Mouse (Mus musculus) forebrain, embryonic 16.5 days (tissue): ENCODE measurements around the gene Kcnq2. TPM values are rescaled to one million over a fixed set of nuclear protein-coding genes. Genes with fewer than 3 reads are reported as not detected.

Experiments
- ATAC-seq: fragments of 200-750 bp; cut with Nextera tagmentation; 2 replicates; pipeline ENCODE4 v1.8.0; 2017; ENCODE audit warnings: mild to moderate bottlenecking, moderate library complexity
- H3K27ac ChIP-seq: fragments of 300-500 bp; sonication (generic); 2 replicates; pipeline ENCODE4 v1.5.1; 2014; ENCODE audit warnings: low read length, control low read depth
- H3K27me3 ChIP-seq: fragments of 300-500 bp; sonication (generic); replicated peaks from 2 replicates; pipeline ENCODE4 v1.6.1; 2014; ENCODE audit warnings: low read length; ENCODE audit not compliant: control insufficient read depth, insufficient read depth
- H3K36me3 ChIP-seq: fragments of 300-500 bp; sonication (generic); 2 replicates; pipeline ENCODE4 v1.6.1; 2014; ENCODE audit not compliant: control insufficient read depth, insufficient read depth
- H3K4me1 ChIP-seq: fragments of 300-500 bp; sonication (generic); replicated peaks from 2 replicates; pipeline ENCODE4 v1.6.1; 2014; ENCODE audit warnings: low read length; ENCODE audit not compliant: control insufficient read depth, insufficient read depth
- H3K4me2 ChIP-seq: fragments of 300-500 bp; sonication (generic); 2 replicates; pipeline ENCODE4 v1.6.1; 2014; ENCODE audit warnings: mild to moderate bottlenecking, low read length, control low read depth
- H3K4me3 ChIP-seq: fragments of 300-500 bp; sonication (generic); replicated peaks from 2 replicates; pipeline ENCODE4 v1.5.1; 2014; ENCODE audit warnings: mild to moderate bottlenecking, low read length, control low read depth
- H3K9ac ChIP-seq: fragments of 300-500 bp; sonication (generic); replicated peaks from 2 replicates; pipeline ENCODE4 v1.6.1; 2014; ENCODE audit warnings: low read depth, low read length, control low read depth
- H3K9me3 ChIP-seq: fragments of 300-500 bp; sonication (generic); 2 replicates; pipeline ENCODE4 v1.6.1; 2016; ENCODE audit warnings: low read length; ENCODE audit not compliant: control insufficient read depth
- WGBS: fragments of 180-500 bp; shearing (Covaris S2); extraction: QIAGEN DNeasy Blood & Tissue Kit; methylation state at CpG from one replicate; pipeline ENCODE4 v1.1.7; 2014; 5-methylcytosine and 5-hydroxymethylcytosine counted together
- polyA plus RNA-seq: library from polyadenylated mRNA; unstranded; fragments of >200 nt; fragmentation: Nextera tagmentation; extraction: Ambion mirVana; gene quantifications from 2 replicates; pipeline ENCODE4 v1.2.1, GENCODE M21; 2015

Kcnq2 gene
- polyA plus RNA-seq, 1 experiment from 2014 or later: 54.9 TPM

DNA sequence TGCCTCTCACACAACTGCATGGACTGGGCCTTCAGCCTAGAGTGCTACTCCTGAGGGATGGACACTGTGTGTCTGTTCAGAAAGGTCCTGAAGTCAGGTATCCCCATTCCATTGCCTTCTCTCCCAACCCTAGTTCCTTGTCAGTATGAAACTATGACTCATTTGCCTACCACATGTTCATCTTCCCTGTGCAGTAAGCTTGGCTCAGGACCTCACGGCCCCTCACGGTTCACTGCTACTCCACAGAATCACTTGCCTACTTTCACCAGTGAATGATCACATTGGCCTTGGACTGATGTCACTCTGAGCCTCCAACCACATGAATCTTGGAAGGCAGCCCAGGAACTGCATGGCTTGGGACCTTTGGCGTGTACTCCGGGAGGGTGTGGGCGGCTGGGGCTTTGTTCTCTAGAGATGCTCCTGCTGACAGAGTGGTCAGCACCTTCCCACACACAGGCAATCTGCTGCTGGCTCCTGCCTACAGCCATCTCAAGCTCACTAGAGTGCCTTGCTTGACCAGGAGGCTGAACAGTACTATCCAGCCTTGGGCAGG lies 4.6 kb upstream of the Kcnq2 start:
- Histone ChIP-seq H3K27ac (no peak overlapping the region), H3K4me3 (no peak overlapping the region), H3K9ac (no peak overlapping the region), H3K36me3 (no peaks in the 10 kb centered on the region), H3K9me3 (no peaks in the 10 kb centered on the region), H3K4me2 (no peak overlapping the region), H3K27me3 (peaks cover 21% of the 10 kb centered on the region), H3K4me1 (peaks cover 5% of the 10 kb centered on the region; the same call in 1 of the 2 replicates)
- 77% methylated on average over 5 of the region's 5 CpGs for WGBS
- no peak for ATAC-seq

DNA sequence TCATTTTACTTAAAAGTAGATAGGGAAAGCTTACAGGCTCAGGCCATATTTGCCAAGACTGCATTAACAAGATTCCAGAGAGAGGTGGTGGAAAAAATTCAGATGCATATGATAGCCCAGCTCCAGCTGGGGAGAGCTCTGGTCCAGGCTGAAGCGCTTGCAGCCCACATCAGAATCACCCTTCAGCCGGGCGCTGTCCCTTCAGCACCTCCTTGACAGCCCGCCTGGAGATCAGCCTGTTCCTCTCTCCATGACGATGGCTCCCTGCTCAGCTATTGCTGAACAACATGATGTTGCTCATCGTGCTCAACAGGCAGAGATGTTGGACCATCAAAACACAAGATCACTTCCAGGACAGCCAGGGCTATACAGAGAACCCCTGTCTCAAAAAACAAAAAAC lies 1.8 kb upstream of the Kcnq2 start:
- Histone ChIP-seq H3K4me2 (no peak overlapping the region), H3K36me3 (no peaks in the 10 kb centered on the region), H3K4me1 (peaks cover 16% of the 10 kb centered on the region), H3K27ac (no peak overlapping the region), H3K9ac (no peak overlapping the region), H3K27me3 (peaks cover 21% of the 10 kb centered on the region), H3K9me3 (no peaks in the 10 kb centered on the region), H3K4me3 (no peak overlapping the region)
- ATAC-seq: no peak
- WGBS: 5% methylated on average over 6 of the region's 6 CpGs

DNA sequence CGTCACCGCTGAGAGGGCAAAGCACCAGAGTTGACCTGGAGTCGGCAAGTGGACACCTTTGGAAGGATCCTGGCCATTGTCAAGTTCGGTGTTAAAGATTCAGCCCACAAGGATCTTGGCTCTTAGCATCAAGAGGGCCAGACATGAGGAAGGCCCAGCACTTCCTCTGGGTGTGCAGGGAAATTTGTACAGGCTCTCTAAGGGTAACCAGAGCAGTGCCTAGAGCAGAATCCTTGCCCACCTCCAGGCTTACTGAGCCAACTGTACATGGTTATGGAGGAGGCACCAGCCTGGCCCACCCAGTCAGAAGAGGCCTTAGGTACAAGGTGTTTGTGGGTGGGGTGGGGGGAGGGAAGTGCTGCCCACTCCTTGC lies 332 bp upstream of the Kcnq2 start:
- Histone ChIP-seq H3K9me3 (no peaks in the 10 kb centered on the region), H3K4me2 (peak overlapping the region; percentile 69), H3K27me3 (peaks cover 21% of the 10 kb centered on the region), H3K36me3 (no peaks in the 10 kb centered on the region), H3K27ac (peak overlapping the region; percentile 95), H3K4me3 (peak overlapping the region; percentile 79), H3K4me1 (peaks cover 23% of the 10 kb centered on the region), H3K9ac (peak overlapping the region; percentile 93)
- no peak; the same call in 1 of the 2 replicates for ATAC-seq
- WGBS: 5% methylated on average over 4 of the region's 4 CpGs

DNA sequence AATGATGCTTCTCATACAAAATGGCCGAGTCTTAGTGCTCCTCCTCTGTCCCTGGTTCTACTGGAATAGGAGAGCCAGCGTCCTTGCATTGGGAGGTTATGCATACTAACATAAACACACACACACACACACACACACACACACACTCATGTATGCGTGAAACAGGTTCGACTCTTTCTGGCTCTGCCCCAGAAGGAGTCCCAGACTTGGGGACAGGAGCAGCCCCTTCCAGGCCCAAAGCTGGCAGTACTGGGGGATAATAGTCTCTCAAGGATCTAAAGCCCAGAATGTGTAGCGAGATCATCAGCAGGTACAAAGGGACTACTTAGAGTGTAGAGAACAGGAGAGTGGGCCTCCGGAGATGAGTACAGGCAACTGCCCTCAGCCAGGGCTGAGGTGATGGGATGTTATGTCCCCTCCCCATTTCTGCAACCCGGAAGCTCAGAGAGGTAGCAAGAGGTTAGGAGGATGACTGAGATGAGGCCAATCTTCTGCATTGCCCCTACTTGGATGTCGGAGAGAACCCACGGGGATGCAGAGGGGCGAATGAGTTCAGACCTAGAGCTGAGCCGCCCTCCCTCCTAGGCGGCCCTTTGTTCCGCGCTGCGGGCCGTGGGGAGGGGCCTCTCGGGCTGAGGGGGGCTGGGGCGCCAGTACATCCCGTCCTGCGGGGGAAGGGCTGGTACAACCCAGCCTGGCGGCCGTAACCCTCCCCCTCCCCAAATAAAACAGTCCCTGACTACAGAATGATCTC lies 1.1 kb downstream of the Kcnq2 start:
- Histone ChIP-seq H3K27ac (peak overlapping the region; percentile 95), H3K9me3 (no peaks in the 10 kb centered on the region), H3K4me1 (peaks cover 33% of the 10 kb centered on the region), H3K9ac (peak overlapping the region; percentile 93), H3K4me2 (peak overlapping the region; percentile 69), H3K36me3 (no peaks in the 10 kb centered on the region), H3K27me3 (peaks cover 17% of the 10 kb centered on the region), H3K4me3 (peak overlapping the region; percentile 79)
- 6% methylated on average over 22 of the region's 22 CpGs for WGBS
- ATAC-seq: peak; percentile 92

DNA sequence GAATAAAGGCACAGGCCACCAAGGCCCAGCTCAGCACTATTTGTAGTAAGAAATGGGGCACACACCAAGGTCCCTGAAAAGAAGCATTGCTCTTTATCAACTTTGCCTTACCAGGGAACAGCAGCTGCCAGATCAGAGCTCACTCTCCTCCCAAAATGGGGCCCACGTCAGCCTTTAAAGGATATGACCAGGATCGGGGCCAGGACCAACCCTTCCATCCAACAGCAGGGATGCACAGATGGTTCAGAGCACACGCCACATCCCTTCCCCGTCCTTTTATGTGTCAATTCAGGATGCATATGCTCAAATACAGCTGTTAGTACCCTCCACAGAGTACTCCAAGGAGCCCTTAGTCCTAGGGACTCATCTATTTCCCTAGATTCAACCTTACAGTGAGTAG lies 4.9 kb downstream of the Kcnq2 start:
- H3K4me1 ChIP-seq: peaks cover 33% of the 10 kb centered on the region
- no peak overlapping the region for H3K4me3 ChIP-seq
- no peak overlapping the region for H3K9ac ChIP-seq
- no peaks in the 10 kb centered on the region for H3K36me3 ChIP-seq
- no peaks in the 10 kb centered on the region for H3K27me3 ChIP-seq
- H3K9me3 ChIP-seq: no peaks in the 10 kb centered on the region
- WGBS: 48% methylated on average over 4 of the region's 4 CpGs
- H3K27ac ChIP-seq: no peak overlapping the region
- no peak for ATAC-seq
- no peak overlapping the region for H3K4me2 ChIP-seq

DNA sequence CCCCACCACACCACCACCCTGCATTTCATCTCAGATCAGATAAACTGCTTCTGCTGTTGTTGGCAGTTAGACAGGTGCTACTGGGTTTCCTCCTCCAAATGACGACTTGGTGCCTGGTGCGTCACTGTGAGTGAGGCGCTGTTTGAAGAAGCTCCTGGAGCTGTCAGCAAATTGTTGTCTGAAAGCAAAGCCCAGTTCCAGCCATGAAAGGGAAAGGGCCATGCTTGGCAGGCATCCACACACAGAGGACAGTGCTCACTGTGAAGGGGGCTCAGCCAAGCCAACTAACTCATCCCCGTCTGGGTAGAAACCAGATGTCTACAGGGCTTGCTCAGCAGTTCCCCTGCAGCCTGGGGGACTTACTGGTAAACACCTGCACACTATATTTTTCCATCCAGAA lies 6.1 kb downstream of the Kcnq2 start:
- no peak for ATAC-seq
- H3K4me1 ChIP-seq: peaks cover 32% of the 10 kb centered on the region
- no peaks in the 10 kb centered on the region for H3K9me3 ChIP-seq
- no peak overlapping the region for H3K4me3 ChIP-seq
- H3K27ac ChIP-seq: no peak overlapping the region
- 62% methylated on average over 4 of the region's 4 CpGs for WGBS
- no peak overlapping the region for H3K4me2 ChIP-seq
- H3K9ac ChIP-seq: no peak overlapping the region
- H3K36me3 ChIP-seq: no peaks in the 10 kb centered on the region
- H3K27me3 ChIP-seq: no peaks in the 10 kb centered on the region

DNA sequence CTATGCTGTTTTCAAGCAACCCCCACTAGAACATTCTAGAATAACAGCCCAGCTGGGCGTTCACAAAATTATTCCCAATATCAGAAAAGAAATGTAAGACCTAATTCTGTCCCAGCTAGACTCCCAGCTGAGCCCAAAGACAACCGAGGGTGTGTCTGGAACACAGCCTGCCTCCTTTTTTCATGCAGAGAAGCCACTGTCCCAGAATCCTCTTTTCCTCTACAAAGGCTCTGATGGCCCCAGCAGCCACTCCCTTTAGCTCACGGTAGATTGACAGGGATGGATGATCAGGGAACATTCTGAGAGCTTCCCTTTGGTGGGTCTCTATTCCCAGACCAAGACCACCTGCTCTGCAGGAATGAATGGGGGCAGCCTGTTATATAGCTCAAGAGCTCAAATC lies 7.3 kb downstream of the Kcnq2 start:
- H3K27ac ChIP-seq: no peak overlapping the region
- H3K4me3 ChIP-seq: no peak overlapping the region
- no peaks in the 10 kb centered on the region for H3K9me3 ChIP-seq
- H3K4me2 ChIP-seq: no peak overlapping the region
- H3K9ac ChIP-seq: no peak overlapping the region
- ATAC-seq: no peak
- no peaks in the 10 kb centered on the region for H3K27me3 ChIP-seq
- whole genome bisulfite sequencing: 43% methylated on average over 3 of the region's 3 CpGs
- peaks cover 25% of the 10 kb centered on the region for H3K4me1 ChIP-seq
- H3K36me3 ChIP-seq: no peaks in the 10 kb centered on the region

DNA sequence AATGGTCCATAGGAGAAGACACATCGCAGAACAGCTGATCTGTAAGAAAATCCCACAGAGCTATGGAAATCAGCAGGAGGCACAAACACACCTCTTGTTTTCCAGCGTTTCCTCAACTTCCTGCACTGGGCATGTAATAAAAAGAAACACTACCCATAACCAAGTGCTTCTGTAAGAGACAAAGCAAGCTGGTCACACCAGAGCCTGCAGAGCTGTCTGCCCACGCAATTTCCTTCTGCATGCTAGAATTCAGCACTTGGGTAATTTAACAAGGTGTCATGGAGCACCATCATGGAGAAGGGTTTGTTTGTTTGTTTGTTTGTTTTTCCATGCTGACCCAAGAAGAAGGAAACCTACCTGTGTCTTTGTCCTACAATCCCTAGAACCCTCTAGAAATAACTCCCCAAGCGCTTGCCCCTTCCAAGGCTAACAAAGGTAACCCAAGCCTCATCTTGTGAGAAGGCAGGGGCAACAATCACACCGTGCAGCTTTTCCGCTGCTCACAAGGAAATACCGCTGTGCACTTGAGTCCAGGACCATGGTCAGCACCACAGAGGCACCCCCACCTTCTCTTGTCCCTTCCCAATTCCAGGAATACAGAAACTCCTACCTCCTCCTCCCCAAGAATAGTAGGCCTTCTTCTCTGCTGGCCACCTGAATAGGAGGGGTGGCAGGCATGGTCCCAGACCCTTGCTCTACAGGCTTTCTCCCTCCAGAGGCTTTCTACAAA lies 9.2 kb downstream of the Kcnq2 start:
- no peak overlapping the region for H3K9ac ChIP-seq
- H3K9me3 ChIP-seq: no peaks in the 10 kb centered on the region
- no peaks in the 10 kb centered on the region for H3K36me3 ChIP-seq
- H3K4me3 ChIP-seq: no peak overlapping the region
- no peak overlapping the region for H3K4me2 ChIP-seq
- peaks cover 31% of the 10 kb centered on the region for H3K4me1 ChIP-seq
- H3K27me3 ChIP-seq: no peaks in the 10 kb centered on the region
- H3K27ac ChIP-seq: no peak overlapping the region
- 54% methylated on average over 7 of the region's 7 CpGs for WGBS
- ATAC-seq: no peak

DNA sequence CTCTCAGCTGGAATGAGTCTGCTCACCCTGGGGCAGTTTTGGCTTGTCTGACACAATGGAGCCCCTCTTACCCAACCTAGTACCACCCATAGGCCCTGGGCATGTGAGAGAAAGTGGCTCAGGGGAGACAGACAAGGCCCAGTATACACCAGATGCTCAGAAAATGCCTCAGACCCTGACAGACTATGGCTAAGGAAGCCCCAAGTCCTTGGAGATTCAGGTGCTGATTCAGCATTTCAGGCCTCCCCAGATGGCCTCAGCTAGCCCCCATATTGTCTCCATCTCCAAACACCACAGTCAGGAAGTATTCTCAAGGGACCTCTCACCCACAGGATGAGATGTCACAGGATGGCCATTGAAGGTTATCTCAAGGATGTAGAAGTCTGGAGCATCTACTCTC lies 12.5 kb downstream of the Kcnq2 start:
- Histone ChIP-seq H3K4me1 (peaks cover 41% of the 10 kb centered on the region), H3K4me3 (no peak overlapping the region), H3K27me3 (no peaks in the 10 kb centered on the region), H3K27ac (no peak overlapping the region), H3K36me3 (no peaks in the 10 kb centered on the region), H3K4me2 (no peak overlapping the region), H3K9me3 (no peaks in the 10 kb centered on the region), H3K9ac (no peak overlapping the region)
- ATAC-seq: no peak
